8 mouse cellular contexts compared by ENCODE assay signal in genomic region chr5:115523971-115524370, GRCm38 (mm10). TPM values are rescaled to one million over a fixed set of nuclear protein-coding genes. Genes with fewer than 3 reads are reported as not detected.
A peak's percentile ranks its signal among the peaks of the same experiment; 100 is the strongest.
DNase-seq lines count a peak whose midpoint lies in the region; ATAC-seq and TF ChIP-seq lines count a peak whose summit lies in the region.

No protein-coding gene starts in this region.

- H3K9me3 ChIP-seq in E14TG2a.4 (ENCODE audit: low read length): no peaks in the 10 kb centered on the region
- no peaks in the 10 kb centered on the region for H3K9me3 ChIP-seq in intestine, embryonic 15.5 days
- no peaks in the 10 kb centered on the region for H3K9me3 ChIP-seq in lung, embryonic 15.5 days

- H3K4me1 ChIP-seq in E14TG2a.4 (replicated peaks; ENCODE audit: low read depth, low read length): peaks cover 85% of the 10 kb centered on the region
- H3K4me1 ChIP-seq in intestine, embryonic 15.5 days (replicated peaks): peaks cover 63% of the 10 kb centered on the region
- peaks cover 85% of the 10 kb centered on the region for H3K4me1 ChIP-seq in lung, embryonic 15.5 days
- H3K4me1 ChIP-seq in cerebellum, adult 2 months (ENCODE audit: control insufficient read depth, insufficient read depth, low read length): peaks cover 86% of the 10 kb centered on the region

- no peak overlapping the region for H3K9ac ChIP-seq in intestine, embryonic 15.5 days
- H3K9ac ChIP-seq in lung, embryonic 15.5 days: no peak overlapping the region; the same call in 1 of the 2 replicates

- ATAC-seq in common myeloid progenitor, adult 5-6 weeks (replicated peaks; ENCODE audit: low read depth, poor library complexity, severe bottlenecking): peak; percentile 15; the same call in 1 of the 2 replicates
- ATAC-seq in intestine, embryonic 15.5 days: peak; percentile 21; the same call in 1 of the 2 replicates
- peak; percentile 65 for ATAC-seq in lung, embryonic 15.5 days (ENCODE audit: borderline replicate concordance, extremely low read depth, low FRiP score, low TSS enrichment)

- H3K4me2 ChIP-seq in intestine, embryonic 15.5 days (replicated peaks): peak overlapping the region; percentile 42
- peak overlapping the region; percentile 36 for H3K4me2 ChIP-seq in lung, embryonic 15.5 days

- TF ChIP-seq CTCF in E14TG2a.4 (conservative IDR thresholded peaks at IDR 0.05; ENCODE audit: low read length): no peak; the same call in 1 of the 2 replicates
- no peak for TF ChIP-seq CTCF in cerebellum, adult 2 months (IDR thresholded peaks at IDR 0.05; ENCODE audit: borderline replicate concordance, insufficient read depth, low read depth, low read length)

- H3K27ac ChIP-seq in intestine, embryonic 15.5 days: peak overlapping the region; percentile 72
- H3K27ac ChIP-seq in lung, embryonic 15.5 days: peak overlapping the region; percentile 78
- no peak overlapping the region for H3K27ac ChIP-seq in cerebellum, adult 2 months (ENCODE audit: insufficient read depth, low read length)

- no peaks in the 10 kb centered on the region for H3K27me3 ChIP-seq in E14TG2a.4 (ENCODE audit: insufficient read depth, low read length)
- H3K27me3 ChIP-seq in intestine, embryonic 15.5 days (replicated peaks): no peaks in the 10 kb centered on the region
- H3K27me3 ChIP-seq in lung, embryonic 15.5 days: no peaks in the 10 kb centered on the region
- no peaks in the 10 kb centered on the region for H3K27me3 ChIP-seq in cerebellum, adult 2 months (ENCODE audit: control insufficient read depth, insufficient read depth, low read length)

- peaks cover 2% of the 10 kb centered on the region; the same call in 1 of the 2 replicates for H3K36me3 ChIP-seq in E14TG2a.4 (ENCODE audit: insufficient read depth, low read length)
- H3K36me3 ChIP-seq in intestine, embryonic 15.5 days: no peaks in the 10 kb centered on the region
- no peaks in the 10 kb centered on the region for H3K36me3 ChIP-seq in lung, embryonic 15.5 days

- H3K4me3 ChIP-seq in E14TG2a.4 (replicated peaks; ENCODE audit: low read length): peak overlapping the region; percentile 60
- H3K4me3 ChIP-seq in intestine, embryonic 15.5 days (replicated peaks): no peak overlapping the region
- no peak overlapping the region for H3K4me3 ChIP-seq in lung, embryonic 15.5 days
- H3K4me3 ChIP-seq in cerebellum, adult 2 months (replicated peaks; ENCODE audit: insufficient read depth, low read depth, low read length): no peak overlapping the region

- WGBS in intestine, embryonic 15.5 days: 13% methylated on average over 15 of the region's 15 CpGs
- 8% methylated on average over 15 of the region's 15 CpGs for WGBS in lung, embryonic 15.5 days
- WGBS in cerebellum, adult 2 months: 47% methylated on average over 15 of the region's 15 CpGs

- TF ChIP-seq POLR2A in cerebellum, adult 2 months (IDR thresholded peaks at IDR 0.05; ENCODE audit: borderline replicate concordance, insufficient read depth, low read length): no peak

- DNase-seq in urinary bladder, postnatal 4 days (ENCODE audit: low spot score in 2 of 2): no peak
- DNase-seq in layer of hippocampus, postnatal 25 days (ENCODE audit: extremely low spot score in 1 of 2, low spot score in 1 of 2): no peak
- no peak for DNase-seq in cerebellum, adult 2 months
- no peak for DNase-seq in cerebellum, postnatal 10 days

RNA-seq across cellular contexts. Expression of gene Pxn, which starts 17.5 kb away (rescaled TPM):
- total RNA-seq in common myeloid progenitor, adult 5-6 weeks (2017): 31.2 and 72.4 TPM in 2 replicates
- 56.9 and 58.2 TPM in 2 replicates for polyA plus RNA-seq in intestine, embryonic 15.5 days (2015; fragmentation: Nextera tagmentation; extraction: Ambion mirVana)
- 57.1 and 58.6 TPM in 2 replicates for polyA plus RNA-seq in lung, embryonic 15.5 days (2015; fragmentation: Nextera tagmentation; extraction: Ambion mirVana)
- 10 to 100 TPM; 30.9 to 41.9 TPM for total RNA-seq in layer of hippocampus, postnatal 25 days (2021)
- polyA plus RNA-seq in cerebellum, adult 2 months (2012; rRNA removed): 194 and 240 TPM in 2 replicates

RNA-seq across cellular contexts. Expression of gene Rplp0, which starts 35.3 kb away (rescaled TPM):
- 1,584 and 1,794 TPM in 2 replicates for total RNA-seq in common myeloid progenitor, adult 5-6 weeks (2017)
- polyA plus RNA-seq in intestine, embryonic 15.5 days (2015; fragmentation: Nextera tagmentation; extraction: Ambion mirVana): 1,607 and 1,644 TPM in 2 replicates
- 1,589 and 1,600 TPM in 2 replicates for polyA plus RNA-seq in lung, embryonic 15.5 days (2015; fragmentation: Nextera tagmentation; extraction: Ambion mirVana)
- 100 to 1,000 TPM; 251 to 264 TPM for total RNA-seq in layer of hippocampus, postnatal 25 days (2021)
- polyA plus RNA-seq in cerebellum, adult 2 months (2012; rRNA removed): 478 and 485 TPM in 2 replicates

RNA-seq across cellular contexts. Expression of gene Sirt4, which starts 39.4 kb away (rescaled TPM):
- 3.6 and 14.3 TPM in 2 replicates for total RNA-seq in common myeloid progenitor, adult 5-6 weeks (2017)
- polyA plus RNA-seq in intestine, embryonic 15.5 days (2015; fragmentation: Nextera tagmentation; extraction: Ambion mirVana): 18.6 and 19.8 TPM in 2 replicates
- polyA plus RNA-seq in lung, embryonic 15.5 days (2015; fragmentation: Nextera tagmentation; extraction: Ambion mirVana): 27.2 and 30.4 TPM in 2 replicates
- total RNA-seq in layer of hippocampus, postnatal 25 days (2021): 10 to 100 TPM; 27.6 to 39.7 TPM
- polyA plus RNA-seq in cerebellum, adult 2 months (2012; rRNA removed): 114 and 122 TPM in 2 replicates

RNA-seq across cellular contexts. Expression of gene Gcn1l1, which starts 41.1 kb away (rescaled TPM):
- 32.6 and 41.8 TPM in 2 replicates for total RNA-seq in common myeloid progenitor, adult 5-6 weeks (2017)
- 31.8 and 34.7 TPM in 2 replicates for polyA plus RNA-seq in intestine, embryonic 15.5 days (2015; fragmentation: Nextera tagmentation; extraction: Ambion mirVana)
- polyA plus RNA-seq in lung, embryonic 15.5 days (2015; fragmentation: Nextera tagmentation; extraction: Ambion mirVana): 35.6 and 40.0 TPM in 2 replicates
- 10 to 100 TPM; 65.8 to 79.7 TPM for total RNA-seq in layer of hippocampus, postnatal 25 days (2021)
- polyA plus RNA-seq in cerebellum, adult 2 months (2012; rRNA removed): 39.3 and 40.9 TPM in 2 replicates

RNA-seq across cellular contexts. Expression of gene Pla2g1b, which starts 57.9 kb away (rescaled TPM):
- not detected in 2 replicates for total RNA-seq in common myeloid progenitor, adult 5-6 weeks (2017)
- 2.1 and 2.9 TPM in 2 replicates for polyA plus RNA-seq in intestine, embryonic 15.5 days (2015; fragmentation: Nextera tagmentation; extraction: Ambion mirVana)
- polyA plus RNA-seq in lung, embryonic 15.5 days (2015; fragmentation: Nextera tagmentation; extraction: Ambion mirVana): 4.7 and 7.0 TPM in 2 replicates
- not detected for total RNA-seq in layer of hippocampus, postnatal 25 days (2021)
- polyA plus RNA-seq in cerebellum, adult 2 months (2012; rRNA removed): not detected in 2 replicates

Comparison
In these comparisons a context has a peak if more than half of its experiments do, and no peak if none do; other contexts are left out.
1. ATAC-seq: peak in every context shown above with its lines; median percentile 65 in lung, embryonic 15.5 days; 21 in intestine, embryonic 15.5 days; 15 in common myeloid progenitor, adult 5-6 weeks.